In genomic region chr7:141061269-141061692, GRCm38 (mm10) we compare ENCODE assay signal across 10 mouse cellular contexts. TPM values are rescaled to one million over a fixed set of nuclear protein-coding genes. Genes with fewer than 3 reads are reported as not detected.
DNase-seq lines count a peak whose midpoint lies in the region; ATAC-seq and TF ChIP-seq lines count a peak whose summit lies in the region.
"Had no signal": no experiment of that assay in that cellular context is flagged by ENCODE, and none has a peak within 500 bp of the region (broad histone marks: within the 10 kb centered on the region; RNA-seq: fewer than 3 reads in every experiment).

No protein-coding gene starts in this region.

- peak; percentile 23; the same call in 1 of the 2 replicates for ATAC-seq in heart, embryonic 16.5 days (replicated peaks; ENCODE audit: extremely low read depth, insufficient read depth, low FRiP score)
- ATAC-seq in embryonic facial prominence, embryonic 15.5 days (ENCODE audit: insufficient number of reproducible peaks, low FRiP score, low TSS enrichment, low read depth), result 0 out of 2 replicates have a peak, but pooled peaks have one; percentile 9
- no peak for ATAC-seq in liver, embryonic 12.5 days
- peak; percentile 33; the same call in 1 of the 2 replicates for ATAC-seq in stomach, embryonic 16.5 days (ENCODE audit: insufficient read depth, low FRiP score)

- under 1% methylated on average over 37 of the region's 37 CpGs for WGBS in heart, embryonic 16.5 days
- under 1% methylated on average over 37 of the region's 37 CpGs for WGBS in embryonic facial prominence, embryonic 15.5 days
- WGBS in liver, embryonic 12.5 days (ENCODE audit: insufficient replicate concordance), result 5% methylated on average over 37 of the region's 37 CpGs
- under 1% methylated on average over 37 of the region's 37 CpGs for WGBS in stomach, embryonic 16.5 days

- no peak for TF ChIP-seq POLR2A in ES-Bruce4 (IDR thresholded peaks at IDR 0.05; ENCODE audit: insufficient read depth, low read length)

- H3K36me3 ChIP-seq in heart, embryonic 16.5 days (ENCODE audit: control insufficient read depth, insufficient read depth), result no peaks in the 10 kb centered on the region
- peaks cover 10% of the 10 kb centered on the region for H3K36me3 ChIP-seq in ES-Bruce4 (ENCODE audit: control insufficient read depth, insufficient read depth, low read length, poor library complexity, severe bottlenecking)
- H3K36me3 ChIP-seq in embryonic facial prominence, embryonic 15.5 days, result peaks cover 14% of the 10 kb centered on the region; the same call in 1 of the 2 replicates
- no peaks in the 10 kb centered on the region for H3K36me3 ChIP-seq in liver, embryonic 12.5 days
- no peaks in the 10 kb centered on the region for H3K36me3 ChIP-seq in stomach, embryonic 16.5 days (ENCODE audit: control insufficient read depth, insufficient read depth, low read length)

- peaks cover 7% of the 10 kb centered on the region for H3K4me1 ChIP-seq in heart, embryonic 16.5 days (ENCODE audit: control insufficient read depth, insufficient read depth, low read length)
- peaks cover 11% of the 10 kb centered on the region for H3K4me1 ChIP-seq in ES-Bruce4 (ENCODE audit: control insufficient read depth, insufficient read depth, low read length)
- H3K4me1 ChIP-seq in embryonic facial prominence, embryonic 15.5 days, result peaks cover 14% of the 10 kb centered on the region
- H3K4me1 ChIP-seq in liver, embryonic 12.5 days, result peaks cover 46% of the 10 kb centered on the region
- H3K4me1 ChIP-seq in stomach, embryonic 16.5 days (ENCODE audit: control insufficient read depth, insufficient read depth, low read length), result peaks cover 6% of the 10 kb centered on the region

- TF ChIP-seq CTCF in ES-Bruce4 (IDR thresholded peaks at IDR 0.05; ENCODE audit: low read depth, low read length), result no peak

- H3K9ac ChIP-seq in heart, embryonic 16.5 days (ENCODE audit: low read length), result peak overlapping the region; percentile 65
- peak overlapping the region; percentile 70 for H3K9ac ChIP-seq in ES-Bruce4 (ENCODE audit: low read depth, poor library complexity, severe bottlenecking)
- peak overlapping the region; percentile 37 for H3K9ac ChIP-seq in embryonic facial prominence, embryonic 15.5 days
- peak overlapping the region; percentile 47 for H3K9ac ChIP-seq in liver, embryonic 12.5 days
- peak overlapping the region; percentile 78 for H3K9ac ChIP-seq in stomach, embryonic 16.5 days (ENCODE audit: low read length)

- no peak for DNase-seq in heart, postnatal 4 days
- no peak for DNase-seq in urinary bladder, adult 18-20 months (ENCODE audit: low spot score in 2 of 2)
- DNase-seq in left cerebral cortex, adult 18-20 months (ENCODE audit: low spot score in 2 of 2), result no peak

- no peaks in the 10 kb centered on the region for H3K9me3 ChIP-seq in heart, embryonic 16.5 days (replicated peaks; ENCODE audit: control insufficient read depth, low read length)
- H3K9me3 ChIP-seq in ES-Bruce4 (replicated peaks; ENCODE audit: control insufficient read depth, insufficient read depth, low read length, poor library complexity, severe bottlenecking), result no peaks in the 10 kb centered on the region
- no peaks in the 10 kb centered on the region for H3K9me3 ChIP-seq in embryonic facial prominence, embryonic 15.5 days (replicated peaks)
- no peaks in the 10 kb centered on the region for H3K9me3 ChIP-seq in liver, embryonic 12.5 days (replicated peaks)
- H3K9me3 ChIP-seq in stomach, embryonic 16.5 days (replicated peaks; ENCODE audit: control insufficient read depth, low read length), result no peaks in the 10 kb centered on the region

- H3K27me3 ChIP-seq in heart, embryonic 16.5 days (ENCODE audit: control insufficient read depth, insufficient read depth, low read length), result peaks cover 53% of the 10 kb centered on the region
- no peaks in the 10 kb centered on the region for H3K27me3 ChIP-seq in ES-Bruce4 (ENCODE audit: control insufficient read depth, insufficient read depth, low read length, poor library complexity, severe bottlenecking)
- no peaks in the 10 kb centered on the region for H3K27me3 ChIP-seq in embryonic facial prominence, embryonic 15.5 days
- H3K27me3 ChIP-seq in liver, embryonic 12.5 days (replicated peaks), result peaks cover 95% of the 10 kb centered on the region
- H3K27me3 ChIP-seq in stomach, embryonic 16.5 days (ENCODE audit: control insufficient read depth, insufficient read depth, low read length), result no peaks in the 10 kb centered on the region
- H3K27me3 ChIP-seq: Patski had no signal

- peak overlapping the region; percentile 64 for H3K4me3 ChIP-seq in heart, embryonic 16.5 days (ENCODE audit: low read length)
- H3K4me3 ChIP-seq in ES-Bruce4 (ENCODE audit: low read depth, low read length), result peak overlapping the region; percentile 64
- H3K4me3 ChIP-seq in embryonic facial prominence, embryonic 15.5 days (replicated peaks), result peak overlapping the region; percentile 65
- H3K4me3 ChIP-seq in liver, embryonic 12.5 days, result peak overlapping the region; percentile 54
- H3K4me3 ChIP-seq in stomach, embryonic 16.5 days (replicated peaks; ENCODE audit: low read length), result peak overlapping the region; percentile 70

- H3K27ac ChIP-seq in heart, embryonic 16.5 days (ENCODE audit: low read length), result no peak overlapping the region
- no peak overlapping the region for H3K27ac ChIP-seq in ES-Bruce4 (ENCODE audit: insufficient read depth, low read length)
- no peak overlapping the region for H3K27ac ChIP-seq in embryonic facial prominence, embryonic 15.5 days (replicated peaks)
- H3K27ac ChIP-seq in liver, embryonic 12.5 days, result no peak overlapping the region
- no peak overlapping the region for H3K27ac ChIP-seq in stomach, embryonic 16.5 days (ENCODE audit: low read length)

- TF ChIP-seq EP300 in ES-Bruce4 (IDR thresholded peaks at IDR 0.05; ENCODE audit: insufficient read depth, low read depth, low read length), result no peak

- peak overlapping the region; percentile 94 for H3K4me2 ChIP-seq in heart, embryonic 16.5 days (ENCODE audit: low read depth, low read length)
- H3K4me2 ChIP-seq in embryonic facial prominence, embryonic 15.5 days (replicated peaks), result peak overlapping the region; percentile 80
- H3K4me2 ChIP-seq in liver, embryonic 12.5 days, result peak overlapping the region; percentile 78
- H3K4me2 ChIP-seq in stomach, embryonic 16.5 days (ENCODE audit: low read depth, low read length), result peak overlapping the region; percentile 98

RNA-seq across cellular contexts. Expression of gene B4galnt4, which starts 0.4 kb away (rescaled TPM):
- polyA plus RNA-seq in heart, embryonic 16.5 days (2015; fragmentation: Nextera tagmentation; extraction: Ambion mirVana), result 0.54 and 0.97 TPM in 2 replicates
- total RNA-seq in heart, postnatal 4 days (2021), result under 1 TPM; 0.26 to 0.54 TPM
- 18.3 and 22.2 TPM in 2 replicates for polyA plus RNA-seq in ES-Bruce4 (2011; ENCODE audit: insufficient read depth, insufficient read length, low read depth, missing spikeins)
- 12.0 and 15.1 TPM in 2 replicates for polyA plus RNA-seq in embryonic facial prominence, embryonic 15.5 days (2015; fragmentation: Nextera tagmentation; extraction: Ambion mirVana)
- polyA plus RNA-seq in liver, embryonic 12.5 days (2016; fragmentation: Nextera tagmentation; extraction: Ambion mirVana), result 1.9 and 2.3 TPM in 2 replicates
- polyA plus RNA-seq in stomach, embryonic 16.5 days (2015; fragmentation: Nextera tagmentation; extraction: Ambion mirVana), result 4.9 and 5.1 TPM in 2 replicates
- total RNA-seq in left cerebral cortex, adult 18-20 months (2021), result 10 to 100 TPM; 85.9 to 86.1 TPM

RNA-seq across cellular contexts. Expression of gene Pkp3, which starts 16.7 kb away (rescaled TPM):
- 4.1 and 5.2 TPM in 2 replicates for polyA plus RNA-seq in heart, embryonic 16.5 days (2015; fragmentation: Nextera tagmentation; extraction: Ambion mirVana)
- total RNA-seq in heart, postnatal 4 days (2021), result under 1 TPM in 1 of 2 experiments, not detected in 1; 0.23 TPM
- polyA plus RNA-seq in ES-Bruce4 (2011; ENCODE audit: insufficient read depth, insufficient read length, low read depth, missing spikeins), result 19.6 and 22.0 TPM in 2 replicates
- 115 and 118 TPM in 2 replicates for polyA plus RNA-seq in embryonic facial prominence, embryonic 15.5 days (2015; fragmentation: Nextera tagmentation; extraction: Ambion mirVana)
- polyA plus RNA-seq in liver, embryonic 12.5 days (2016; fragmentation: Nextera tagmentation; extraction: Ambion mirVana), result 0.71 and 1.1 TPM in 2 replicates
- polyA plus RNA-seq in stomach, embryonic 16.5 days (2015; fragmentation: Nextera tagmentation; extraction: Ambion mirVana), result 74.2 and 103 TPM in 2 replicates
- under 1 TPM; 0.26 to 0.33 TPM for total RNA-seq in left cerebral cortex, adult 18-20 months (2021)
- total RNA-seq: layer of hippocampus, postnatal 14 days had no signal

RNA-seq across cellular contexts. Expression of gene Gm17387, which starts 32.4 kb away (rescaled TPM):
- polyA plus RNA-seq in heart, embryonic 16.5 days (2015; fragmentation: Nextera tagmentation; extraction: Ambion mirVana), result not detected in 2 replicates
- not detected for total RNA-seq in heart, postnatal 4 days (2021)
- polyA plus RNA-seq in ES-Bruce4 (2011; ENCODE audit: insufficient read depth, insufficient read length, low read depth, missing spikeins), result not detected in 2 replicates
- not detected in 2 replicates for polyA plus RNA-seq in embryonic facial prominence, embryonic 15.5 days (2015; fragmentation: Nextera tagmentation; extraction: Ambion mirVana)
- polyA plus RNA-seq in liver, embryonic 12.5 days (2016; fragmentation: Nextera tagmentation; extraction: Ambion mirVana), result not detected in 2 replicates
- not detected in 2 replicates for polyA plus RNA-seq in stomach, embryonic 16.5 days (2015; fragmentation: Nextera tagmentation; extraction: Ambion mirVana)
- not detected for total RNA-seq in left cerebral cortex, adult 18-20 months (2021)
- total RNA-seq: layer of hippocampus, postnatal 14 days had no signal
- polyA plus RNA-seq: Patski had no signal

RNA-seq across cellular contexts. Expression of gene Sigirr, which starts 39.1 kb away (rescaled TPM):
- 7.4 and 8.5 TPM in 2 replicates for polyA plus RNA-seq in heart, embryonic 16.5 days (2015; fragmentation: Nextera tagmentation; extraction: Ambion mirVana)
- 1 to 10 TPM; 3.3 to 4.3 TPM for total RNA-seq in heart, postnatal 4 days (2021)
- polyA plus RNA-seq in ES-Bruce4 (2011; ENCODE audit: insufficient read depth, insufficient read length, low read depth, missing spikeins), result 15.4 and 23.2 TPM in 2 replicates
- polyA plus RNA-seq in embryonic facial prominence, embryonic 15.5 days (2015; fragmentation: Nextera tagmentation; extraction: Ambion mirVana), result 6.1 and 6.8 TPM in 2 replicates
- polyA plus RNA-seq in liver, embryonic 12.5 days (2016; fragmentation: Nextera tagmentation; extraction: Ambion mirVana), result 16.0 and 16.5 TPM in 2 replicates
- 14.1 and 14.7 TPM in 2 replicates for polyA plus RNA-seq in stomach, embryonic 16.5 days (2015; fragmentation: Nextera tagmentation; extraction: Ambion mirVana)
- 1 to 10 TPM; 2.1 to 2.3 TPM for total RNA-seq in left cerebral cortex, adult 18-20 months (2021)

RNA-seq across cellular contexts. Expression of gene Ifitm6, which starts 43.6 kb away (rescaled TPM):
- polyA plus RNA-seq in heart, embryonic 16.5 days (2015; fragmentation: Nextera tagmentation; extraction: Ambion mirVana), result 1.0 and 1.3 TPM in 2 replicates
- total RNA-seq in heart, postnatal 4 days (2021), result under 1 TPM in 1 of 2 experiments, not detected in 1; 0.56 TPM
- polyA plus RNA-seq in ES-Bruce4 (2011; ENCODE audit: insufficient read depth, insufficient read length, low read depth, missing spikeins), result not detected in 2 replicates
- polyA plus RNA-seq in embryonic facial prominence, embryonic 15.5 days (2015; fragmentation: Nextera tagmentation; extraction: Ambion mirVana), result 2.7 and 2.8 TPM in 2 replicates
- 1.4 and 2.7 TPM in 2 replicates for polyA plus RNA-seq in liver, embryonic 12.5 days (2016; fragmentation: Nextera tagmentation; extraction: Ambion mirVana)
- 5.5 and 7.5 TPM in 2 replicates for polyA plus RNA-seq in stomach, embryonic 16.5 days (2015; fragmentation: Nextera tagmentation; extraction: Ambion mirVana)
- under 1 TPM in 1 of 2 experiments, not detected in 1; 0.61 TPM for total RNA-seq in left cerebral cortex, adult 18-20 months (2021)
- total RNA-seq: layer of hippocampus, postnatal 14 days had no signal
